Mouse (Mus musculus) brain, adult 2 months (tissue): ENCODE data around the gene Poc5.
A peak's percentile ranks its signal among the peaks of the same experiment; 100 is the strongest.

Source experiments
- DNase-seq: peaks from one replicate; pipeline ENCODE4 v3.0.0; 2011; ENCODE audit warnings: low read depth, low spot score

Poc5 gene

GRCm38 (mm10) chr13:96388042-96388888, at the start of gene Poc5:
Gene Poc5 (plus strand): TSS chr13:96388294.
- peak; percentile 99 for DNase-seq

- DNase-seq = no peak
These were observed 46.6 kb upstream of the Poc5 start for GRCm38 (mm10) chr13:96341461-96341860.

- no peak for DNase-seq
These were observed 43.3 kb upstream of the Poc5 start for GRCm38 (mm10) chr13:96344778-96345177.

GRCm38 (mm10) chr13:96346581-96346980, 41.5 kb upstream of the Poc5 start:
- DNase-seq = no peak

GRCm38 (mm10) chr13:96350207-96350606, 37.9 kb upstream of the Poc5 start:
- DNase-seq = no peak

GRCm38 (mm10) chr13:96351264-96351663, 36.8 kb upstream of the Poc5 start:
- peak; percentile 66 for DNase-seq

GRCm38 (mm10) chr13:96375519-96375918, 12.6 kb upstream of the Poc5 start:
- DNase-seq = peak; percentile 41

GRCm38 (mm10) chr13:96376871-96377270, 11.2 kb upstream of the Poc5 start:
- DNase-seq = no peak

GRCm38 (mm10) chr13:96377883-96378282, 10.2 kb upstream of the Poc5 start:
- no peak for DNase-seq

GRCm38 (mm10) chr13:96389301-96389700, 1.2 kb downstream of the Poc5 start:
- DNase-seq = no peak

GRCm38 (mm10) chr13:96401251-96401650, 13.2 kb downstream of the Poc5 start:
- no peak for DNase-seq

GRCm38 (mm10) chr13:96405518-96405917, 17.4 kb downstream of the Poc5 start:
- peak; percentile 61 for DNase-seq

- peak; percentile 85 for DNase-seq
These were observed 18.9 kb downstream of the Poc5 start for GRCm38 (mm10) chr13:96407040-96407439.

- no peak for DNase-seq
These were observed 20.7 kb downstream of the Poc5 start for GRCm38 (mm10) chr13:96408786-96409185.

GRCm38 (mm10) chr13:96414384-96414783, 26.3 kb downstream of the Poc5 start:
- DNase-seq = no peak

- DNase-seq = no peak
These were observed 28.3 kb downstream of the Poc5 start for GRCm38 (mm10) chr13:96416380-96416779.

GRCm38 (mm10) chr13:96417261-96417813, 29.2 kb downstream of the Poc5 start:
- no peak for DNase-seq

- DNase-seq = peak; percentile 37
These were observed 30.4 kb downstream of the Poc5 start for GRCm38 (mm10) chr13:96418487-96418886.

GRCm38 (mm10) chr13:96421230-96421629, 33.1 kb downstream of the Poc5 start:
- DNase-seq = no peak

- DNase-seq = no peak
These were observed 36.6 kb downstream of the Poc5 start for GRCm38 (mm10) chr13:96424496-96425274.

GRCm38 (mm10) chr13:96426044-96426443, 38.0 kb downstream of the Poc5 start:
- DNase-seq = peak; percentile 85

- no peak for DNase-seq
These were observed 40.4 kb downstream of the Poc5 start for GRCm38 (mm10) chr13:96428531-96428930.
